Mouse (Mus musculus) cerebellum, postnatal 25 days (tissue): ENCODE results near the gene Gm7138.
"Not testable (repeated sequence)": the region's sequence is repeated elsewhere in the genome, so short reads cannot be mapped to it uniquely, and the experiment has no call there.

Source experiments
- DNase-seq, 2 experiments: peaks; one replicate each; pipeline ENCODE4 v3.0.0; 2021; ENCODE audit warnings: mixed read lengths in 2 of 2

The Gm7138 gene

GRCm38 (mm10) chr10:77776844-77777243, at the start of gene Gm7138:
Gm7138 (minus strand) TSS chr10:77776944.
- not testable (repeated sequence) for DNase-seq

GRCm38 (mm10) chr10:77819203-77819602, 42.5 kb upstream of the Gm7138 start:
- DNase-seq, result no peak

- no peak for DNase-seq
These were observed 41.8 kb upstream of the Gm7138 start for GRCm38 (mm10) chr10:77818523-77818922.

GRCm38 (mm10) chr10:77815514-77815913, 38.8 kb upstream of the Gm7138 start:
- DNase-seq, result peak in 1 of 2 experiments; percentile 17

GRCm38 (mm10) chr10:77814382-77814781, 37.6 kb upstream of the Gm7138 start, which contains the start of gene Gm2696:
Gm2696 (plus strand) TSS chr10:77814682.
- no peak for DNase-seq

GRCm38 (mm10) chr10:77811743-77812142, 35.0 kb upstream of the Gm7138 start, which contains the start of gene Gm9507:
Gm9507 (minus strand) TSS chr10:77811843.
- no peak for DNase-seq

- no peak for DNase-seq
These were observed 27.4 kb upstream of the Gm7138 start for GRCm38 (mm10) chr10:77804095-77804494.

- no peak for DNase-seq
These were observed 22.3 kb upstream of the Gm7138 start, which contains the start of gene Gm19668 for GRCm38 (mm10) chr10:77798921-77799508. Gm19668 (minus strand) TSS chr10:77799133.

GRCm38 (mm10) chr10:77798164-77798920, 21.6 kb upstream of the Gm7138 start:
- peak in 1 of 2 experiments; percentile 19 for DNase-seq

GRCm38 (mm10) chr10:77797677-77798076, 20.9 kb upstream of the Gm7138 start:
- DNase-seq, result no peak

GRCm38 (mm10) chr10:77794976-77795375, 18.2 kb upstream of the Gm7138 start, which contains the start of gene Gm9639:
Gm9639 (minus strand) TSS chr10:77795076.
- no peak for DNase-seq

GRCm38 (mm10) chr10:77788621-77789020, 11.9 kb upstream of the Gm7138 start:
- DNase-seq, result no peak

- DNase-seq, result not testable (repeated sequence)
These were observed 11.1 kb upstream of the Gm7138 start, which contains the start of gene Gm7137 for GRCm38 (mm10) chr10:77787876-77788275. Gm7137 (minus strand) TSS chr10:77788200.

- not testable (repeated sequence) for DNase-seq
These were observed 6.7 kb upstream of the Gm7138 start for GRCm38 (mm10) chr10:77783396-77783795.

- DNase-seq, result not testable (repeated sequence)
These were observed 5.7 kb upstream of the Gm7138 start, which contains the start of gene Gm3250 for GRCm38 (mm10) chr10:77782442-77782841. Gm3250 (minus strand) TSS chr10:77782542.

GRCm38 (mm10) chr10:77772142-77772541, 4.6 kb downstream of the Gm7138 start:
- DNase-seq, result not testable (repeated sequence)

- DNase-seq, result not testable (repeated sequence)
These were observed 5.5 kb downstream of the Gm7138 start, which contains the start of gene Gm3238 for GRCm38 (mm10) chr10:77771225-77771624. Gm3238 (minus strand) TSS chr10:77771325.

- DNase-seq, result no peak
These were observed 7.0 kb downstream of the Gm7138 start for GRCm38 (mm10) chr10:77769727-77770126.

GRCm38 (mm10) chr10:77759582-77759981, 17.2 kb downstream of the Gm7138 start, which contains the start of gene Gm3233:
Gm3233 (minus strand) TSS chr10:77759682.
- not testable (repeated sequence) for DNase-seq

GRCm38 (mm10) chr10:77753448-77753847, 23.3 kb downstream of the Gm7138 start:
- DNase-seq, result no peak

- DNase-seq, result not testable (repeated sequence)
These were observed 24.4 kb downstream of the Gm7138 start for GRCm38 (mm10) chr10:77752312-77752711.

- not testable (repeated sequence) for DNase-seq
These were observed 25.5 kb downstream of the Gm7138 start, which contains the start of gene Gm9736 for GRCm38 (mm10) chr10:77751254-77751653. Gm9736 (minus strand) TSS chr10:77751354.

GRCm38 (mm10) chr10:77750686-77751085, 26.1 kb downstream of the Gm7138 start:
- peak; percentile 14 to 32 for DNase-seq
